Mouse (Mus musculus): Measurements from ENCODE around the gene Inpp4a. TPM values are rescaled to one million over a fixed set of nuclear protein-coding genes. Genes with fewer than 3 reads are reported as not detected.

Gene Inpp4a
- polyA plus RNA-seq, 1 experiment from 2014 or later, result 73.5 TPM

DNA sequence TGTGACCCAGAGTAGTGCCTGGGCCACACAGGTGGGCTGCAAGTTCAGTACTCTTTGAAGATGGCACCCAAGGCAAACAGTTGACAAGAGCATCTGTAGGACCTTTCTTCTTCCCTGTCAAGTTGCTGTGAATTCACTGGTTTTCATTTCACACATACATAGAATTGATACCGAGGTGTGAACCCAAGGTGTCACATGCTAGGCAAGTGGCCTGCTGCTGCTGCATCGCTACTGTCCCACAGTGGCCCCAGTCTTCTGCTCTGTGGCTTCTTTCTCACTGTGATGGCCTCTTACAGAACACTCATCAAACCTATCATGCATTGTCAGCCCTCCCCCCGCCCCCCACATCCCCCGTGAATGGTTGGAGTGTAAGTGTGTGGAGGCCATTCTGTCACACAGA, 27.6 kb downstream of the Inpp4a start:
- H3K36me3 ChIP-seq, result no peaks in the 10 kb centered on the region
- H3K4me2 ChIP-seq, result no peak overlapping the region
- ATAC-seq (ENCODE audit: low FRiP score, low read depth), result no peak
- WGBS, result 92% methylated on average over 4 of the region's 4 CpGs
- no peak overlapping the region for H3K4me3 ChIP-seq
- H3K27ac ChIP-seq (replicated peaks), result no peak overlapping the region
- no peak overlapping the region for H3K9ac ChIP-seq
- H3K4me1 ChIP-seq (replicated peaks), result no peaks in the 10 kb centered on the region; the same call in 1 of the 2 replicates
- H3K27me3 ChIP-seq, result no peaks in the 10 kb centered on the region
- no peaks in the 10 kb centered on the region for H3K9me3 ChIP-seq

DNA sequence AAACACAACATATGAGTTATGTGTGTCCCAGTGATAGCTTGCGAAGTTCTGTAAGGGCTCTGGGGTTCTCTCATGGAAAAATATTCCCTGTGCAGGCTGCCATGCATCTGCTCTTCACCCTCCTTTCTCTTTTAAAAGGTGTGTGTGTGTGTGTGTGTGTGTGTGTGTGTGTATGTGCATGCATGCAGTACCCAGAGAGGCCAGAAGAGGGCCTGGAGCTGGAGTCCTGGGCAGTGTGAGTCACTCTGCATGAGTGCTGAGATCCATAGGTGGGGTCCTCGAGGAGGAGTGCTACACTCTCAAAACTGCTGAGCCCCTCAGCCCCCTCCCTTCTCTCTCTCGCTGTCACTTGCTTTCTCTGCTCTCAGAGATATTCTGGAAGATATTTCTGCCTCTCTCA, 29.5 kb downstream of the Inpp4a start:
- Histone ChIP-seq H3K4me2 (no peak overlapping the region), H3K27ac (replicated peaks) (no peak overlapping the region), H3K4me3 (no peak overlapping the region), H3K36me3 (no peaks in the 10 kb centered on the region), H3K9ac (no peak overlapping the region), H3K4me1 (replicated peaks) (peaks cover 4% of the 10 kb centered on the region), H3K9me3 (no peaks in the 10 kb centered on the region), H3K27me3 (no peaks in the 10 kb centered on the region)
- ATAC-seq (ENCODE audit: low FRiP score, low read depth), result no peak
- WGBS, result 92% methylated on average over 3 of the region's 3 CpGs

DNA sequence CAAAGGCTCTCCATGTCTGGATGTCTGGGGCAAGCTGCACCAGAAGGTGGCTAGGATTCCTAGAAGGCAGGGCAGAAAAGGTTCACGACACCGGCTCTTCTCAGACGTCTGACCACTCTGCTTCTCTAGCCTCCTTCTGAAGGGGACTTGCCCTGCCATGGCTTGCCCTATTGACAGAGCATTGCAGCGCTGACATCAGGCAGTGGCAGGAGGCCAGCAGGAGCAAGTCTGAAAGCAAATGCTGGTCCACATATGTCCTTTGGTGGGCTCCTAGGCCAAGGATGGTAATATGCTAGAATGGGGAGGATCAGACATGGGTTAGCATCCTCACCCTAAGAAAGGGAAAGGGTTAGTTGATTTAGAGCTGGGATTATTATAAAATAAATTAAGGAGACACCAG, 30.2 kb downstream of the Inpp4a start:
- H3K9me3 ChIP-seq, result no peaks in the 10 kb centered on the region

GRCm38 (mm10) chr1:37332756-37333155, 33.1 kb downstream of the Inpp4a start:
- 58% methylated on average over 3 of the region's 3 CpGs for WGBS
- Histone ChIP-seq H3K27me3 (no peaks in the 10 kb centered on the region), H3K9me3 (no peaks in the 10 kb centered on the region), H3K36me3 (no peaks in the 10 kb centered on the region), H3K9ac (no peak overlapping the region), H3K4me1 (replicated peaks) (peaks cover 4% of the 10 kb centered on the region; the same call in 1 of the 2 replicates), H3K4me3 (no peak overlapping the region), H3K4me2 (no peak overlapping the region), H3K27ac (replicated peaks) (no peak overlapping the region)
- no peak for ATAC-seq (ENCODE audit: low FRiP score, low read depth)

More for the DNA sequence above, 30.2 kb downstream of the Inpp4a start:
- ATAC-seq (ENCODE audit: low FRiP score, low read depth), result no peak
- Histone ChIP-seq H3K4me1 (replicated peaks) (peaks cover 4% of the 10 kb centered on the region), H3K27ac (replicated peaks) (no peak overlapping the region), H3K4me2 (no peak overlapping the region), H3K4me3 (no peak overlapping the region), H3K27me3 (no peaks in the 10 kb centered on the region), H3K36me3 (no peaks in the 10 kb centered on the region), H3K9ac (no peak overlapping the region)
- WGBS, result 89% methylated on average over 4 of the region's 4 CpGs

- peak overlapping the region; percentile 30; the same call in 1 of the 2 replicates for H3K27ac ChIP-seq (replicated peaks)
- 87% methylated on average over 4 of the region's 4 CpGs for WGBS
- ATAC-seq (ENCODE audit: low FRiP score, low read depth), result no peak
These were observed 34.2 kb downstream of the Inpp4a start for GRCm38 (mm10) chr1:37333741-37334440.

DNA sequence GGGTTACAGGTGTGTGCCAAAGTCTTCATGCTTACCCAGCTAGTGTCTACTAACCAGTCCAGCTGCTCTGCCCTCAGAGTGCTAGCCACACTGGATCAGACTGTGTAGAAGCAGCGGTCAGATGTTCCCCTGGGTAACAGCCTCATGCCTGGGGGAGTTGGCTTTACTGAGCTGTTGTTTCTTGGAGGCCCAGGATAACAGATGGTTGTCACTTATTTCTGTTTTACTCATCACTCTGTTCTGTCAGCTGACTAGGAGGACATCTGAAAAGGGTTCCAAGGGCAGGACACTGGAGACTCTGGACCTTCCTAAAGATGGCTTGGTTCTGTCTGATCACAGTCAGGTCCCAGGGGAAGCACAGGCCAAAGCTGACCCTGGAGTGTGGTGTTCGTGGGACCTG, 36.4 kb downstream of the Inpp4a start:
- Histone ChIP-seq H3K9me3 (no peaks in the 10 kb centered on the region), H3K27ac (replicated peaks) (no peak overlapping the region), H3K4me1 (replicated peaks) (peaks cover 4% of the 10 kb centered on the region; the same call in 1 of the 2 replicates), H3K27me3 (no peaks in the 10 kb centered on the region), H3K4me2 (no peak overlapping the region), H3K9ac (no peak overlapping the region), H3K4me3 (no peak overlapping the region), H3K36me3 (no peaks in the 10 kb centered on the region)
- ATAC-seq (ENCODE audit: low FRiP score, low read depth), result no peak
- WGBS, result 73% methylated on average over 2 of the region's 2 CpGs

More at GRCm38 (mm10) chr1:37333741-37334440, 34.2 kb downstream of the Inpp4a start:
- Histone ChIP-seq H3K9me3 (no peaks in the 10 kb centered on the region), H3K27me3 (no peaks in the 10 kb centered on the region), H3K9ac (no peak overlapping the region), H3K4me3 (no peak overlapping the region), H3K4me1 (replicated peaks) (peaks cover 4% of the 10 kb centered on the region; the same call in 1 of the 2 replicates), H3K4me2 (no peak overlapping the region), H3K36me3 (no peaks in the 10 kb centered on the region)

- Histone ChIP-seq H3K4me1 (replicated peaks) (peaks cover 4% of the 10 kb centered on the region), H3K9ac (no peak overlapping the region), H3K27ac (replicated peaks) (no peak overlapping the region), H3K4me3 (no peak overlapping the region), H3K4me2 (no peak overlapping the region), H3K9me3 (no peaks in the 10 kb centered on the region), H3K36me3 (no peaks in the 10 kb centered on the region), H3K27me3 (no peaks in the 10 kb centered on the region)
- no peak for ATAC-seq (ENCODE audit: low FRiP score, low read depth)
- WGBS, result 83% methylated on average over 2 of the region's 2 CpGs
These were observed 37.1 kb downstream of the Inpp4a start for GRCm38 (mm10) chr1:37336794-37337193.

GRCm38 (mm10) chr1:37337273-37337672, 37.6 kb downstream of the Inpp4a start:
- H3K9ac ChIP-seq, result no peak overlapping the region
- ATAC-seq (ENCODE audit: low FRiP score, low read depth), result no peak
- H3K4me2 ChIP-seq, result no peak overlapping the region
- H3K27me3 ChIP-seq, result no peaks in the 10 kb centered on the region
- H3K4me3 ChIP-seq, result no peak overlapping the region
- WGBS, result 78% methylated on average over 9 of the region's 9 CpGs
- H3K4me1 ChIP-seq (replicated peaks), result peaks cover 4% of the 10 kb centered on the region
- H3K36me3 ChIP-seq, result no peaks in the 10 kb centered on the region
- no peak overlapping the region for H3K27ac ChIP-seq (replicated peaks)
- no peaks in the 10 kb centered on the region for H3K9me3 ChIP-seq

DNA sequence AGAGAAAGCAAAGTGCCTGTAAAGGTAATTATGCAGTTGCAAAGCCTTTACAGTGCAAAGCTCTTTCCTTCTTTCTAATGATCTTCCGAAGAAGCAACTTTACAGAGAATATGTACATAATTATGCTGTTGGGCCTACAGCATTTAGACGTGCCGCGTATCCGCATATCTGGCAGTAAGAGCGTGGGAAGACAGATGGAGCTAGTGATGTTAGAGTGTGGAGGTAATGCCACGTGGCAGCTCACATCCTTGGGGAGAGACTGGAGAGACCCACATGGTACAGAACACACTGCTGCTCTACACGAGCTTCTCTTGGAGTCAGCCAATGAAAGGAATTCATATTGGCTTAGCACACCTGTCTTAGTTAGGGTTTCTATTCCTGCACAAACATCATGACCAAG, 39.5 kb downstream of the Inpp4a start:
- Histone ChIP-seq H3K9me3 (no peaks in the 10 kb centered on the region), H3K27ac (replicated peaks) (no peak overlapping the region), H3K4me1 (replicated peaks) (no peaks in the 10 kb centered on the region; the same call in 1 of the 2 replicates), H3K4me2 (no peak overlapping the region), H3K27me3 (no peaks in the 10 kb centered on the region), H3K9ac (no peak overlapping the region), H3K4me3 (no peak overlapping the region), H3K36me3 (no peaks in the 10 kb centered on the region)
- ATAC-seq (ENCODE audit: low FRiP score, low read depth), result no peak
- 75% methylated on average over 8 of the region's 8 CpGs for WGBS

GRCm38 (mm10) chr1:37341347-37341746, 41.7 kb downstream of the Inpp4a start:
- H3K9me3 ChIP-seq, result no peaks in the 10 kb centered on the region
- no peaks in the 10 kb centered on the region for H3K27me3 ChIP-seq
- no peak overlapping the region for H3K4me2 ChIP-seq
- H3K36me3 ChIP-seq, result no peaks in the 10 kb centered on the region
- no peaks in the 10 kb centered on the region; the same call in 1 of the 2 replicates for H3K4me1 ChIP-seq (replicated peaks)
- WGBS, result 81% methylated on average over 5 of the region's 5 CpGs
- no peak for ATAC-seq (ENCODE audit: low FRiP score, low read depth)
- no peak overlapping the region for H3K4me3 ChIP-seq
- H3K27ac ChIP-seq (replicated peaks), result no peak overlapping the region
- H3K9ac ChIP-seq, result no peak overlapping the region

DNA sequence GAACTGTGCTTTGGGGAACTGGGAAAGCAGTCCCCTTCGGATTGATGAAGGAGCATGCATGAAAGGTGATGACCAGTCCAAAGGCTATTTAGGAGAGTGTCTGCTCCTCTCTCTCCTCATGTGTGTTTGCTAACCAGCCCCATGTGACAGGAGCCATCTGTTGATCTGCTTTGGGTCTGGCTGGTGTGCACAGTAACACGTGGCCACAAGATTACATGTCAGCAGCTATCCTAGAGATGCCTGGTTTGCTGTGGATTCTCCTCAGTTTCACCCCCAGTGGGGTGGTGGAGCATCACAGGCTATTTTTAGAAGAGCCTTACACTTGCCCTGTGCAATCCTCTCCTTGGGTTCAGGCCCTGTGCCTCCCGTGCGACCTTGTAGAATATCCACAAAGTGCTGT, 42.2 kb downstream of the Inpp4a start:
- Histone ChIP-seq H3K27ac (replicated peaks) (no peak overlapping the region), H3K9ac (no peak overlapping the region), H3K4me1 (replicated peaks) (no peaks in the 10 kb centered on the region; the same call in 1 of the 2 replicates), H3K27me3 (no peaks in the 10 kb centered on the region), H3K4me2 (no peak overlapping the region), H3K36me3 (no peaks in the 10 kb centered on the region), H3K9me3 (no peaks in the 10 kb centered on the region), H3K4me3 (no peak overlapping the region)
- ATAC-seq (ENCODE audit: low FRiP score, low read depth), result no peak
- WGBS, result 78% methylated on average over 4 of the region's 4 CpGs

DNA sequence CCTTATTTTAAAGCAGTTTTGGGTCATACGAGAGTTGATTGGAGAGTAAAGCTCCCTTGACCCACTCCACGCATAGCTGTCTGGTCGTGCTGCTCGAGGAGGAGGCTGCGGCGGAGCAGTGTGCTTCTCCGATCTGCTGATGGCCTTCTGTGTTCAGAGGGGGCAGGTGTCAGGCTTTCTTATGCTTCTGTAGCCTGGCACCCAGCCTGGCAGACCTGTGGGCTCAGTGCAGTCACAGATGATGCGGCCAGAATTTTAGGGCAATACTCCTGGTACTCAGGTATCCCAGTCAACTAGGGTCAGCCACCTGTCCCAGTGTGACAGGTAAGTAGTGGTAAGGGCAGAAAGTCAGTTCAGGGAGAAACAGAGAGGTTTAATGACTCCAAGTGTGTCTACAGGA, 42.9 kb downstream of the Inpp4a start:
- Histone ChIP-seq H3K9ac (no peak overlapping the region), H3K4me2 (no peak overlapping the region), H3K36me3 (no peaks in the 10 kb centered on the region), H3K4me1 (replicated peaks) (no peaks in the 10 kb centered on the region; the same call in 1 of the 2 replicates), H3K4me3 (no peak overlapping the region), H3K9me3 (no peaks in the 10 kb centered on the region), H3K27ac (replicated peaks) (no peak overlapping the region), H3K27me3 (no peaks in the 10 kb centered on the region)
- 94% methylated on average over 8 of the region's 8 CpGs for WGBS
- ATAC-seq (ENCODE audit: low FRiP score, low read depth), result no peak

GRCm38 (mm10) chr1:37343265-37343664, 43.6 kb downstream of the Inpp4a start:
- no peak overlapping the region for H3K27ac ChIP-seq (replicated peaks)
- ATAC-seq (ENCODE audit: low FRiP score, low read depth), result no peak
- no peaks in the 10 kb centered on the region for H3K27me3 ChIP-seq
- H3K36me3 ChIP-seq, result no peaks in the 10 kb centered on the region
- H3K9ac ChIP-seq, result no peak overlapping the region
- no peak overlapping the region for H3K4me2 ChIP-seq
- WGBS, result 94% methylated on average over 3 of the region's 3 CpGs
- no peaks in the 10 kb centered on the region; the same call in 1 of the 2 replicates for H3K4me1 ChIP-seq (replicated peaks)
- no peak overlapping the region for H3K4me3 ChIP-seq
- no peaks in the 10 kb centered on the region for H3K9me3 ChIP-seq

All from hindbrain, embryonic 15.5 days (tissue).